Mouse (Mus musculus) bone marrow, adult 2 months (tissue): ENCODE results near the gene Sorbs1. TPM values are rescaled to one million over a fixed set of nuclear protein-coding genes. Genes with fewer than 3 reads are reported as not detected.

Source experiments
- H3K27ac ChIP-seq: fragments of 200-500 bp; 2 replicates; pipeline ENCODE4 v1.5.1; 2012; ENCODE audit warnings: low read depth, mild to moderate bottlenecking, control low read depth, inconsistent platforms, low read length; ENCODE audit not compliant: control insufficient read depth, poor library complexity, insufficient read depth
- H3K4me1 ChIP-seq: fragments of 200-500 bp; 2 replicates; pipeline ENCODE4 v1.6.1; 2011; ENCODE audit warnings: low read length; ENCODE audit not compliant: control insufficient read depth, insufficient read depth
- H3K4me3 ChIP-seq: fragments of 200-500 bp; replicated peaks from 2 replicates; pipeline ENCODE3; 2011; ENCODE audit warnings: mild to moderate bottlenecking, low read depth, low read length, control low read depth; ENCODE audit not compliant: control insufficient read depth
- CTCF ChIP-seq: fragments of 200-500 bp; IDR thresholded peaks from 2 replicates; pipeline ENCODE4 v1.5.1; 2011; ENCODE audit warnings: low read length, control low read depth; ENCODE audit not compliant: control insufficient read depth, insufficient read depth
- POLR2A ChIP-seq: fragments of 200-500 bp; IDR thresholded peaks from 2 replicates; pipeline ENCODE4 v1.6.1; 2011; ENCODE audit warnings: low read depth, mild to moderate bottlenecking, control low read depth, low read length, borderline replicate concordance; ENCODE audit not compliant: control insufficient read depth
- WGBS: fragments of 180-500 bp; shearing (Covaris S2); methylation state at CpG from one replicate; pipeline ENCODE4 v1.1.7; 2018; 5-methylcytosine and 5-hydroxymethylcytosine counted together
- polyA plus RNA-seq: library from polyadenylated mRNA; stranded (reverse); fragments of >200 nt; gene quantifications from 2 replicates; pipeline ENCODE4 v1.2.4, GENCODE M21; 2011; ENCODE audit warnings: low replicate concordance; ENCODE audit not compliant: missing spikeins, insufficient read depth, insufficient read length

The Sorbs1 gene
- polyA plus RNA-seq, 1 experiment: 26.1 TPM

DNA sequence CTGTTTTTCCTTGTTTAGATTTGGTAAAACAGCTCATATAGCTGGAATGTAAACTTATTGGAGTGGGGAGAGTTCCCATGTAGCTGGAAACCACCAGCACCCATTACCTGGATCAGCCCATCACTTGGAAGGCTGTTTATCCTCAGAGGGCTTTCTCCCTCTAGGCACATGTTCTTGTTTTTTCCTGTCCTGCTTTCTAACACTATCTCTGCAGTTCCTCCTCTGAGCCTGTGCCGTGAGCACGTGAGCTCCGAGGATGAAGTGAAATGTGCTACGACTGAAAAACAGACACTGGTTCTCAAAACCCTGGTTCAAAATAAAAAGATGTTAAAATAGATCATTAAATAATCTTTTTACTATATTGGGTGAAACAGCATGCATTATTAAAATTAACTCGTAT, 211.1 kb downstream of the Sorbs1 start:
- H3K27ac ChIP-seq: no peak overlapping the region
- H3K4me1 ChIP-seq: no peaks in the 10 kb centered on the region; the same call in 1 of the 2 replicates
- H3K4me3 ChIP-seq: no peak overlapping the region
- WGBS: 83% methylated on average over 5 of the region's 5 CpGs
- no peak for TF ChIP-seq POLR2A
- no peak for TF ChIP-seq CTCF

DNA sequence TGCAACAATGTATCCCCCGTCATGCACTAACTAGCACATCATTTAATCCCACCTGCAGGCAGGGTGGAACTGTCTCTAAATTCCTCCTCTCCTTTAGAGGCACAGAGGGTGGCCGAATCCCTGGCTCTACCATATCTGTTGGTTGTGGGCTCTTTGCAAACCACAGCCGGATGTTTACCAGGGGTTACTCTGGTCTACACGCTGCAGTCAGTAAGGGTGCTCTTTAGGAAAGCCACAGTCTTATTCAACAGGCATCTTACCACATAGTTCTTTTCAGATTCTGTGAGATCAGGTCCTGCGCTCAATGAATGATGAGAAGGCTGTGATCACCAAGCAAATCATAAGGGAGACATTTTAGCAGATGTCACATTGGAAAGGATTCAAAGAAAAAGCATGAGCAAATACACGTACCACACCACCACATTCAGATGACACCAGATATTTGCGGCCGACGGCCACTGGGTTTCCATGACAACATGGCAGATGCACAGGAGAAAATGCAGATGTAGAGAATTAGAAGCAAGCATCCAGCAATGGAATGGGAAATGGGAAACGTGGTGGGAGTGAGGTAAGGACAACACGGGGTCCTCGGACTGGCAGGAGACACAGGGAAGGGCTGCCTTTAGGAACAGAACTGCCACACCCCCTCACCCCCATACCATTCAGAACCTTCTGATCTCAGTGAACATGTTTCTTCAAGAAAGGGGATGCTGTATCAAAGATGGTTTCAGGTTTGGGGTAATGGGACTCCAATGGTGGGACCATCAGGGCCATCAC, 213.4 kb downstream of the Sorbs1 start:
- no peak for TF ChIP-seq POLR2A
- no peak for TF ChIP-seq CTCF
- 69% methylated on average over 12 of the region's 12 CpGs for WGBS
- Histone ChIP-seq H3K4me1 (no peaks in the 10 kb centered on the region; the same call in 1 of the 2 replicates), H3K4me3 (no peak overlapping the region), H3K27ac (no peak overlapping the region)

DNA sequence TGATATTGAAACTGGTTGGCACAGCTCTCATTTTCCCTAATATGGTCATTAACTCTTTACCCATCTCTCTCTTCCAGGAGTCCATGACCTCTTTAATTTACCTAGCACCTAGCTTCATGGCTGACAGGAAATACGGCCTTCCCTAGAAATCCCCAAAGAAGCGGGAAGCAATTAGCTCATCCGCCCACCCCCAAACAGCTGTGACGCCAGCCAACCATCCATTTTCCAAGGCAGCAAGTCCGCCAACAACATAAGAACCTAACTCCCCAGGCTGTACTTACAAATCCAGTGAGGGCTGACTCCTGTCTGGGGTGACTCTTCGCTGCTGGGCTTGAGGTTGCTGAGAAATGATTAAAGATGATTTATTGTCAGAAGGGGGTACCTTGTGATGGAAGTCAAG, 214.4 kb downstream of the Sorbs1 start:
- TF ChIP-seq CTCF: no peak
- no peak for TF ChIP-seq POLR2A
- H3K4me3 ChIP-seq: no peak overlapping the region
- H3K4me1 ChIP-seq: no peaks in the 10 kb centered on the region; the same call in 1 of the 2 replicates
- no peak overlapping the region for H3K27ac ChIP-seq
- WGBS: 90% methylated on average over 6 of the region's 6 CpGs

DNA sequence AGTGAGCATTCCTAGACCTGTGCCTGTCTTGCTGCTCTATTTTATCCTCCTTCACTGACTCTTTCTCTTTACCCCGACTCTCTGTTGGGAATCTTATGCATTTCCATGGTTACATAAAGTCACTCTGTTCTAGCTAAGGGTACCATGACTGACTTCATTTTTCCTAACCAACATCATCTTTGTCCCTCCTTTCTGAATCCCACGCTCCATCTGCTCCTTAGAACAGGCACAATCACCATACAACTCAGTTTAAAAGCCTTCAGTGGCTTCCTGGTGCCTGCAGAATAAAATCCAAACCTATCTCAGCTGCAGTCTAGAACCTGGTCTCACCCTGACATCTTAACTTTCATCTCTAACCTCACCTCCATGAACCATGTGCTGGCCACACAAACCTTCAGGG, 215.0 kb downstream of the Sorbs1 start:
- Histone ChIP-seq H3K4me1 (no peaks in the 10 kb centered on the region; the same call in 1 of the 2 replicates), H3K4me3 (no peak overlapping the region), H3K27ac (no peak overlapping the region)
- TF ChIP-seq POLR2A (no peak), CTCF (no peak)
- 87% methylated on average over 2 of the region's 2 CpGs for WGBS

DNA sequence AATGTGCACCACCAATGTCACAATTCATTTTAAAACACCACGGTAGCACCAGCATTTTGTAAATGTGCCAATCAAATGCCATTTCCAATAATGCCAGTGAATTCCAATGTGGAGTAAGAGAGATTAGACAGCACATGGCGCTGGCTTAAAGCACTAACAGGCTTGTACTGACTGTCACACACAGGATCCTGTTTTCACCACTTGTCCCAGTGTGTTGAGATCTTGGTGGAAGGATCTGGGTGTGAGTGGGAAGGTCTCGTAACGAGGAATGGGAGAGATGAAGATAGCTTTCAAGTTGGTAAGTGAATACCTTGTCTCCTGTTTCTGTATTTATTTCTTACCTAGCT, 215.8 kb downstream of the Sorbs1 start:
- H3K4me1 ChIP-seq: no peaks in the 10 kb centered on the region; the same call in 1 of the 2 replicates
- no peak for TF ChIP-seq POLR2A
- no peak for TF ChIP-seq CTCF
- no peak overlapping the region for H3K4me3 ChIP-seq
- H3K27ac ChIP-seq: no peak overlapping the region
- WGBS: 69% methylated on average over 4 of the region's 4 CpGs

DNA sequence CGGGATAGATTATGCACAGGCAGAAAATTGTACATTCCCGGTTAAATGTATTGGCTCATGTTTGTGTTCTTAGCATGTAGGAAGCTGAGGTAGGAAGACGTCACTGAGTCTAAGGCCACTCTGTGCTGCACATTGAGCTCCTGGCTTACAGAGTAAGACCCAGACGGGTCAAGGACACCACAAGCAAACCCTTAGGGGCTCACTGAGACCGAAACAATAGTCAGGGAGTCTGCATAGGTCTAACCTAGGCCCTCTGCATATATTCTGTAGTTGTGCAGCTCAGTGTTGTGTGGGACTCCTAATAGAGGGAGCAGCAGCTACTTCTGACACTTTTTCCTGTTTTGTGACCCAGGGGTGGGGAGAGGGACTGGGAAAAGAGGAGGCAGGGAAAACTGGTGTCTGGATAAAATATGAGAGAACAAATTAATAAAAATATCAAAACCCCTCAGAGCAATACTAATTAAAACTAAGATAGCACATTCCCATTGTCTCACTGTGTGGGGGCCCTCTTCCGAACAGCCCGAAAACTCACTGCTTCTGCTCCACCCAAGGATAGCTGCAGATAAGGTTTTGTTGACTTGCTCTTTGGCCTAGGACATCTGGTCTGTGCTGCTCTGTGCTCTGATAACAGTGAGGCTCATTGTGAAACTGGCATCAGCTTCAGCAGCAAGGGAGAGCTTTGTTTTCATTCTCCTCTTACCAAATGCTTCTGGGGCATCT, 216.3 kb downstream of the Sorbs1 start:
- H3K4me1 ChIP-seq: no peaks in the 10 kb centered on the region; the same call in 1 of the 2 replicates
- WGBS: 78% methylated on average over 7 of the region's 7 CpGs
- no peak for TF ChIP-seq CTCF
- no peak for TF ChIP-seq POLR2A
- no peak overlapping the region for H3K27ac ChIP-seq
- no peak overlapping the region for H3K4me3 ChIP-seq

DNA sequence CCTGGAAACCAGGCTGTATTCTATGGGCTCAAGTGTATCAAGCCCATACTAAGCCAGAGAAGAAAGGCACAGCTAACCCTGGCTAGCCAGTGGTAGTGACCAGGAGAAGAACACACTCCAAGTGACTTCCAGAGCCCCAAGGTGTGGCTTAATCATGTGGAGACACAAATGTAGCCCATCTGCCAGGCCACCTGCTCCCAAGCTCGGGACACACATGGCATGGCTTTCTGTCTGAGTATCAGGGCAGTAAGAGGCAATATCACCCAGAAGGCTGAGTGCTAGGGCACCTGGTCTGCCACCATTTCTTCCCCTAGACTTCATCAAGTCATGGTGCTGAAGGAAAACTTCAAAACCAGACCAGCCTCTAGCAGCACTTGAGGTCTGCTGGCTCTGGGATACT, 219.3 kb downstream of the Sorbs1 start:
- Histone ChIP-seq H3K4me1 (no peaks in the 10 kb centered on the region), H3K4me3 (no peak overlapping the region), H3K27ac (no peak overlapping the region)
- WGBS: 66% methylated on average over 1 of the region's 1 CpGs
- TF ChIP-seq CTCF (no peak), POLR2A (no peak)

DNA sequence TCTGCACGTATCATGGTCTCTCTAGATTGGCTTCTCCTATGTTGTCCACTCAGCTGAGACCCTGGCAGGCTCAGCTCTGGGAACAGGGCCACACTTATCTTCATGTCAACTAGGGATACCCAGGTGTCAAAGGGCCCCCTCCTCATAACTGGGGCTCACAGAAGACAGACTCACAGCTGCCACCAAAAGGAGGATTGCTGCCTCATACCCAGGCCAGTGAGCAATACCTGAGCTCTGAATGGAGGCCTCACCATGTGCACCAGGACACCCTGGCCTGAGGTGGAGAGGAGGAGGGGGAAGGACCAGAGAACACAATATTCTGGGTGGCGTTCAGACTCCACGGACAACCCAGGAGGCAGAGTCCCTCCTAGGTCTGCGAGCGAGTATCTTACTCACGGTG, 219.8 kb downstream of the Sorbs1 start:
- TF ChIP-seq POLR2A (no peak), CTCF (no peak)
- 91% methylated on average over 6 of the region's 6 CpGs for WGBS
- no peaks in the 10 kb centered on the region for H3K4me1 ChIP-seq
- no peak overlapping the region for H3K27ac ChIP-seq
- no peak overlapping the region for H3K4me3 ChIP-seq
